Mouse (Mus musculus): ENCODE data around the gene Arl5a. TPM values are rescaled to one million over a fixed set of nuclear protein-coding genes. Genes with fewer than 3 reads are reported as not detected.
A peak's percentile ranks its signal among the peaks of the same experiment; 100 is the strongest.

Gene Arl5a
- polyA plus RNA-seq, 1 experiment from 2014 or later, result 40.9 TPM

DNA sequence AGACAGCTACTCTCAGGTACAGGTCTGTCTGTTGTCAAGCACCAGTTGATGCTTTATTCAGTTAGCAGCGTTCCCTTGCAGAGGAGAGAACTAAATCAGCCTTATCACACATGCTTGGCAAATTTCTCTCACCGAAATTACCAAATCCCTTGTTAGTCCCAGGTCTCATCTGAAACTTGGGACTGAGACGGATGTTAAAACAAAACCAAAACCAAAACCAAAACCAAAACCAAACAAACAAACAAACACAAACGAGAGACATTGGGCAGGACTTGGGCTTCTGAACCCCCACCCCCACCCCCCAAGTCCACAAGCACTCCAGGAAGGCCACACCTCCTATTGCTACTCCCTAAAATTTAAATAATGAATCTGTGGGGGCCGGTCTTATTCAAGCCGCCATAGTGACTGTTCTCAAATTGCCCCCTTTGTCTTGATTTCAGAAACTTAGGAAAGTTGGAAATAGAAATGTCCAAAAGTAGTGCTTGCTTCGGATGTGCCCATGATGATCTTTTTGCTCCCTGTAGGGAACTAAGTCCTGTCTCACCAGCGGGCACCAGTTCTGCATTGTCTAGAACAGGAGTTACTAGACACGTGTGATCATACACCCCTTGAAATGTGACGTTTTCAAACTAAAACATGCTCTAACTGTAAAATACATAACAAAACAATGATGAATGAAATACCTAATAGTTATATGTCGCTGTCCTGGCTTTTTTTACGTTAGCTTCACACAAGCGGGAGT is 46.8 kb downstream of the Arl5a start:
- no peaks in the 10 kb centered on the region for H3K36me3 ChIP-seq
- ATAC-seq (ENCODE audit: low read depth), result no peak
- no peaks in the 10 kb centered on the region for H3K27me3 ChIP-seq
- H3K27ac ChIP-seq (replicated peaks), result no peak overlapping the region
- H3K9me3 ChIP-seq, result no peaks in the 10 kb centered on the region
- no peak overlapping the region for H3K9ac ChIP-seq
- no peak overlapping the region for H3K4me3 ChIP-seq
- H3K4me1 ChIP-seq (replicated peaks), result no peaks in the 10 kb centered on the region
- H3K4me2 ChIP-seq, result no peak overlapping the region
- 62% methylated on average over 13 of the region's 13 CpGs for WGBS

DNA sequence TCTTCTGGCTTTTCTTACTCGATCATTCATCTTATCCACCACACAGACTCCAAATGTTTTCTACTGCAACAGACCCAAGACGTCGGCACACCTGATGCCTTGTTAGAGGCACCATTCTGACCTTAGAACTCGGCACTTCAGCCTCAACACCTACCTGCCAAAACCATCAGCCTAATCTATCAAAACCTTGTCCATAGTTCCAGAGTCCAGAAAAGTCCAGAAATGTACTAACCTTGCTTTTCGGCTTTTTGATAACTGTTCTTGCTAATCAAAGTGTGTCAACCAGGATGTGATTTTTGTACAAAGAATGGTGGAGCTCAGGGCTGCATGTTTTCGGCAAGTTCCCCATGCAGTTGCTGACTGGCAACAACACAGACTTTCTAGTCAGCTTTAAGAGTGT is 50.0 kb downstream of the Arl5a start:
- H3K27me3 ChIP-seq, result no peaks in the 10 kb centered on the region
- no peak overlapping the region for H3K9ac ChIP-seq
- no peaks in the 10 kb centered on the region for H3K36me3 ChIP-seq
- H3K4me3 ChIP-seq, result no peak overlapping the region
- no peak for ATAC-seq (ENCODE audit: low read depth)
- no peak overlapping the region for H3K27ac ChIP-seq (replicated peaks)
- WGBS, result 90% methylated on average over 6 of the region's 6 CpGs
- H3K4me1 ChIP-seq (replicated peaks), result no peaks in the 10 kb centered on the region
- no peak overlapping the region for H3K4me2 ChIP-seq
- H3K9me3 ChIP-seq, result no peaks in the 10 kb centered on the region

GRCm38 (mm10) chr2:52372480-52372879 is 52.2 kb downstream of the Arl5a start:
- H3K9ac ChIP-seq, result no peak overlapping the region
- 75% methylated on average over 6 of the region's 6 CpGs for WGBS
- no peak overlapping the region for H3K4me2 ChIP-seq
- no peak for ATAC-seq (ENCODE audit: low read depth)
- H3K4me1 ChIP-seq (replicated peaks), result no peaks in the 10 kb centered on the region
- no peak overlapping the region for H3K4me3 ChIP-seq
- no peaks in the 10 kb centered on the region for H3K36me3 ChIP-seq
- H3K27me3 ChIP-seq, result no peaks in the 10 kb centered on the region
- H3K9me3 ChIP-seq, result no peaks in the 10 kb centered on the region
- H3K27ac ChIP-seq (replicated peaks), result no peak overlapping the region

GRCm38 (mm10) chr2:52372080-52372479 is 52.6 kb downstream of the Arl5a start:
- Histone ChIP-seq H3K4me2 (no peak overlapping the region), H3K27ac (replicated peaks) (no peak overlapping the region), H3K4me3 (no peak overlapping the region), H3K9me3 (no peaks in the 10 kb centered on the region), H3K4me1 (replicated peaks) (no peaks in the 10 kb centered on the region), H3K9ac (no peak overlapping the region), H3K27me3 (no peaks in the 10 kb centered on the region), H3K36me3 (no peaks in the 10 kb centered on the region)
- WGBS, result 92% methylated on average over 4 of the region's 4 CpGs
- ATAC-seq (ENCODE audit: low read depth), result no peak

DNA sequence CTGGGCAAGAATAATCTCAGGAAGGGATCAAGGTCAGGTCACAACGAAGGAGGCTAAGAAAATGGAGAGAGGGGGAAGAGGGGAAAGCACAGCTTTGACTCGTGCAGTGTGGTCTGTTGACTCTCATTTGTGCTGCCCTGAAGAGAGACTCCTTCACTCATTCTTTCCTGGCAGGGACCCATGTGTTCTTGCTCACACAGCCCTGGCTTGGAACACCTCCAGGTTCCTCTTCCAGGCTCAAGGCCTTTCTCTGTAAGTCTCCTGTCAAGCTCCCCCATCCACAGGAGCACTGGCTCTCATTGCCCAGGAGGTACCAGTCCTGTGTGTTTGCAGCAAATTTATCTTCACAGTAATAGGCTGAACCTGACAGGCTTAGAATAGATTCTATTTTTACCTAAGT is 53.6 kb downstream of the Arl5a start:
- Histone ChIP-seq H3K4me2 (no peak overlapping the region), H3K36me3 (no peaks in the 10 kb centered on the region), H3K9me3 (no peaks in the 10 kb centered on the region), H3K4me3 (no peak overlapping the region), H3K4me1 (replicated peaks) (no peaks in the 10 kb centered on the region), H3K9ac (no peak overlapping the region), H3K27ac (replicated peaks) (no peak overlapping the region), H3K27me3 (no peaks in the 10 kb centered on the region)
- 79% methylated on average over 2 of the region's 2 CpGs for WGBS
- no peak for ATAC-seq (ENCODE audit: low read depth)

DNA sequence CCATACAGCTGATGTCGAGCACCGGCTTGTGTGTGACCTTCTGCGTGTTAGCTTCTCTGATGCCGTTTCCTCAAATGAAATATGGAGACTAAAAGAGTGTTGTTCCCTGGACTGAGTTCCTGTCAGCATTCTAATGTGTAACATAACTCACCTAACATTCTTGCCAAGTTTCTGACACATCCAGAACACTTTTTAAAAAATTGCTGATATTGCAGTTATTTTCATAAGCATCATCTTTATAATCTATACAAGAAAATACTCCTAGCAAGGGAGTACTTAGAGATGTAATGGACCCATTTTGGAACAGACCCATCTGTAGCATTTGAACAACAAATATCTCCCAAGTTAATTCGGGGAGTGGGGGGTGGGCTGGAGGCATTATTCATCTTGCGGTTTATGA is 55.1 kb downstream of the Arl5a start:
- Histone ChIP-seq H3K9me3 (no peaks in the 10 kb centered on the region), H3K36me3 (no peaks in the 10 kb centered on the region), H3K27me3 (no peaks in the 10 kb centered on the region), H3K4me1 (replicated peaks) (0 out of 2 replicates have a peak, but pooled peaks cover 5% of the 10 kb centered on the region), H3K27ac (replicated peaks) (no peak overlapping the region), H3K9ac (no peak overlapping the region), H3K4me2 (no peak overlapping the region), H3K4me3 (no peak overlapping the region)
- WGBS, result 85% methylated on average over 6 of the region's 6 CpGs
- ATAC-seq (ENCODE audit: low read depth), result no peak

DNA sequence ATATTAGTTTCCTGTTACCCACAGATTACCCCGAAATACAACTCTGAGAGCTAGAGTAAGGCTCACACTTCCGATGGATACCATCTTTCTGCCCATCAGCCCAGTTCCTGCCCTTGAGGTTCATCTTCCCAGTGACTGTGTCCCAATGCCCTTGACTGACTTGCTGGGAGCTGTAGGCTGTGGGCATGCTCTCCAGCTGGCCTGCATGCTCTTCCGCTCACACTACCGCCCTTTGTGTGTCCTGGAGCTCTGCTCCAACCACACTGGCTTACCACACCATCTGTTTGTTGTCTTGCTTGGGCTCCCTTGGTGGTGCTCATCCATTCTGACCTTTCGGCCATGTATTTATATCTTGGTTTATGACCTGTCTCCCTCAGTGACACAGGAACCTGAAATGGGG is 57.0 kb downstream of the Arl5a start:
- Histone ChIP-seq H3K27me3 (no peaks in the 10 kb centered on the region), H3K9me3 (no peaks in the 10 kb centered on the region), H3K4me2 (no peak overlapping the region), H3K4me3 (no peak overlapping the region), H3K27ac (replicated peaks) (no peak overlapping the region), H3K4me1 (replicated peaks) (0 out of 2 replicates have a peak, but pooled peaks cover 9% of the 10 kb centered on the region), H3K9ac (no peak overlapping the region), H3K36me3 (no peaks in the 10 kb centered on the region)
- WGBS, result 90% methylated on average over 5 of the region's 5 CpGs
- ATAC-seq (ENCODE audit: low read depth), result no peak

DNA sequence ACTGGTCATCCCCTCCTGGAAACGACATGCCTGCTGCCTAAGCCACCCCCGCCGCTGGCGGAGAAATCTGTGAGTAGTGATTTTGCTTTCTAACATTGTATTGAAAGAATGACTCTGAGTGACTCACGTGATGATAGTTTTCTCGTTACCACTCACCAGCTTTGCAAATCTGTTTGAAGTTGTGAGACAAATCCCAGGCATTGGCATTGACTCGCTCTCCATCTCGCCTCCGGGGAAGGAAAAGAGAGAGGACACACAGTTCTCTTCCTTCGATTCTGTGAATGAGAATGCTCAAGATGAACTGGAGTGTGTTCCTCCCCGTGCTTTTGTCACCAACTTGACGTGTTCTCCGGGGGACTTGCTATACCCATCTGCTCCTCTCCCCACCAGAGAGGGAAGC is 57.5 kb downstream of the Arl5a start:
- WGBS, result 79% methylated on average over 13 of the region's 13 CpGs
- ATAC-seq (ENCODE audit: low read depth), result no peak
- no peak overlapping the region for H3K9ac ChIP-seq

GRCm38 (mm10) chr2:52361086-52361485 is 63.6 kb downstream of the Arl5a start:
- no peaks in the 10 kb centered on the region for H3K27me3 ChIP-seq
- H3K4me2 ChIP-seq, result no peak overlapping the region
- no peak overlapping the region for H3K4me3 ChIP-seq
- no peak overlapping the region for H3K27ac ChIP-seq (replicated peaks)
- 94% methylated on average over 9 of the region's 9 CpGs for WGBS
- no peaks in the 10 kb centered on the region for H3K9me3 ChIP-seq
- ATAC-seq (ENCODE audit: low read depth), result no peak
- H3K9ac ChIP-seq, result no peak overlapping the region
- H3K4me1 ChIP-seq (replicated peaks), result peaks cover 19% of the 10 kb centered on the region
- H3K36me3 ChIP-seq, result no peaks in the 10 kb centered on the region

More for the DNA sequence above, 57.5 kb downstream of the Arl5a start:
- H3K4me2 ChIP-seq, result no peak overlapping the region
- no peaks in the 10 kb centered on the region for H3K36me3 ChIP-seq
- H3K4me1 ChIP-seq (replicated peaks), result 0 out of 2 replicates have a peak, but pooled peaks cover 9% of the 10 kb centered on the region
- H3K27me3 ChIP-seq, result no peaks in the 10 kb centered on the region
- no peak overlapping the region for H3K4me3 ChIP-seq
- H3K27ac ChIP-seq (replicated peaks), result no peak overlapping the region
- no peaks in the 10 kb centered on the region for H3K9me3 ChIP-seq

DNA sequence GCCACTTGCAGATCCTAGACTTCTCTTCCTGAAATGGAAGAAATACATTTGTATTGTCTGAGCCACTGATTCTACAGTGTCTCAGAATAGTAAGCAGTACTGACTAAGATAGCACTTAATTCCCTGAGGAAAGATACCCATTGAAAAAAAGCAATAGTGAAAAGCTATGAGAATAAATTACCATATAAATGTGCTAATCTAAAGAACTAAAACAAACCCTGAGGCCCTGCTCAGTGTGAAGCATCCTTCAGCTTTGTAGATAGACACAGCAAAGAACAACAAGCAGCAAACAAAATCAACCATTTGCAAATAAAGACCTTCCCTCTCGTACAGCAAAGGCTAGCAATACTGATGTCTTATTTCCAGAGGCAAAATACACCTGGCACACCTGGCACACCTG is 65.0 kb downstream of the Arl5a start:
- WGBS, result 47% methylated on average over 1 of the region's 1 CpGs
- Histone ChIP-seq H3K4me1 (replicated peaks) (peaks cover 15% of the 10 kb centered on the region), H3K9me3 (no peaks in the 10 kb centered on the region), H3K27me3 (no peaks in the 10 kb centered on the region), H3K4me2 (no peak overlapping the region), H3K9ac (no peak overlapping the region), H3K36me3 (no peaks in the 10 kb centered on the region), H3K27ac (replicated peaks) (peak overlapping the region; percentile 68), H3K4me3 (no peak overlapping the region)
- peak; percentile 85 for ATAC-seq (ENCODE audit: low read depth)

- no peaks in the 10 kb centered on the region for H3K27me3 ChIP-seq
- H3K4me1 ChIP-seq (replicated peaks), result peaks cover 10% of the 10 kb centered on the region
- H3K4me3 ChIP-seq, result no peak overlapping the region
- ATAC-seq (ENCODE audit: low read depth), result no peak
- H3K27ac ChIP-seq (replicated peaks), result no peak overlapping the region
- H3K4me2 ChIP-seq, result no peak overlapping the region
- no peak overlapping the region for H3K9ac ChIP-seq
- no peaks in the 10 kb centered on the region for H3K36me3 ChIP-seq
- H3K9me3 ChIP-seq, result no peaks in the 10 kb centered on the region
- 85% methylated on average over 5 of the region's 5 CpGs for WGBS
These were observed 66.5 kb downstream of the Arl5a start for GRCm38 (mm10) chr2:52358156-52358555.

- WGBS, result 87% methylated on average over 1 of the region's 1 CpGs
- Histone ChIP-seq H3K27me3 (no peaks in the 10 kb centered on the region), H3K27ac (replicated peaks) (no peak overlapping the region), H3K4me2 (no peak overlapping the region), H3K4me3 (no peak overlapping the region), H3K4me1 (replicated peaks) (no peaks in the 10 kb centered on the region), H3K9me3 (0 out of 2 replicates have a peak, but pooled peaks cover 3% of the 10 kb centered on the region), H3K9ac (no peak overlapping the region), H3K36me3 (no peaks in the 10 kb centered on the region)
- no peak for ATAC-seq (ENCODE audit: low read depth)
These were observed 73.7 kb downstream of the Arl5a start for GRCm38 (mm10) chr2:52351029-52351428.

Measured in neural tube, embryonic 13.5 days (tissue).